8 mouse cellular contexts compared by ENCODE assay signal in genomic region chr9:29961954-29962867, GRCm38 (mm10). TPM values are rescaled to one million over a fixed set of nuclear protein-coding genes. Genes with fewer than 3 reads are reported as not detected.
DNase-seq lines count a peak whose midpoint lies in the region; ATAC-seq lines count a peak whose summit lies in the region.

No protein-coding gene starts in this region.

- H3K36me3 ChIP-seq in heart, embryonic 14.5 days (ENCODE audit: control insufficient read depth, insufficient read depth, low read length), result no peaks in the 10 kb centered on the region
- H3K36me3 ChIP-seq in neural tube, embryonic 12.5 days, result no peaks in the 10 kb centered on the region

- H3K9me3 ChIP-seq in heart, embryonic 14.5 days (ENCODE audit: control insufficient read depth, low read length), result no peaks in the 10 kb centered on the region
- H3K9me3 ChIP-seq in neural tube, embryonic 12.5 days, result no peaks in the 10 kb centered on the region

- intact Hi-C loops in left cerebral cortex, postnatal 14 days (cut with DNase I), result loop anchor here (5.0 to 10.0 kb wide), 2 partner anchors 80 to 297 kb away; no protein-coding TSS in a partner anchor

- no peak overlapping the region for H3K27ac ChIP-seq in heart, embryonic 14.5 days (replicated peaks in 1 of 2; ENCODE audit: control insufficient read depth in 1 of 2, insufficient read depth in 1 of 2, low read depth in 2 of 2, low read length in 2 of 2)
- H3K27ac ChIP-seq in neural tube, embryonic 12.5 days, result no peak overlapping the region

- H3K4me1 ChIP-seq in heart, embryonic 14.5 days (ENCODE audit: control insufficient read depth in 2 of 2, insufficient read depth in 2 of 2, low read length in 2 of 2), result peaks cover 9 to 16% of the 10 kb centered on the region in 2 experiments
- 0 out of 2 replicates have a peak, but pooled peaks cover 12% of the 10 kb centered on the region for H3K4me1 ChIP-seq in neural tube, embryonic 12.5 days

- DNase-seq in left cerebral cortex, adult 18-20 months (ENCODE audit: low spot score in 2 of 2), result peak; percentile 47 to 57
- no peak for DNase-seq in left cerebral cortex, adult 11 months (ENCODE audit: low spot score)
- DNase-seq in cerebellum, postnatal 36 days, result peak; percentile 48 to 57
- DNase-seq in left cerebral cortex, postnatal 14 days (ENCODE audit: low spot score in 2 of 2), result peak; percentile 38 to 56

- peak overlapping the region; percentile 44 to 46 for H3K4me3 ChIP-seq in heart, embryonic 14.5 days (ENCODE audit: control insufficient read depth in 1 of 2, insufficient read depth in 1 of 2, low read depth in 1 of 2, low read length in 2 of 2)
- H3K4me3 ChIP-seq in neural tube, embryonic 12.5 days, result peak overlapping the region; percentile 41

- no peak for ATAC-seq in heart, embryonic 14.5 days (ENCODE audit: insufficient number of reproducible peaks, insufficient read depth, low FRiP score, low read depth)
- peak; percentile 63; the same call in 1 of the 2 replicates for ATAC-seq in neural tube, embryonic 12.5 days (ENCODE audit: low FRiP score, low read depth)
- no peak for ATAC-seq in granulocyte monocyte progenitor cell, adult 5-6 weeks (replicated peaks; ENCODE audit: poor library complexity, severe bottlenecking)
- ATAC-seq in CD4-positive, CD25-positive, alpha-beta regulatory T cell, adult 4 months, result no peak

- peaks cover 22% of the 10 kb centered on the region for H3K27me3 ChIP-seq in heart, embryonic 14.5 days (ENCODE audit: control insufficient read depth, insufficient read depth, low read length)
- H3K27me3 ChIP-seq in neural tube, embryonic 12.5 days (replicated peaks), result peaks cover 10% of the 10 kb centered on the region; the same call in 1 of the 2 replicates

- peak overlapping the region; percentile 92 for H3K4me2 ChIP-seq in heart, embryonic 14.5 days (ENCODE audit: low read length)
- H3K4me2 ChIP-seq in neural tube, embryonic 12.5 days (replicated peaks), result peak overlapping the region; percentile 77

- WGBS in heart, embryonic 14.5 days, result 2% methylated on average over 38 of the region's 38 CpGs
- WGBS in neural tube, embryonic 12.5 days, result 1% methylated on average over 38 of the region's 38 CpGs

- peak overlapping the region; percentile 50 for H3K9ac ChIP-seq in heart, embryonic 14.5 days (ENCODE audit: low read length)
- peak overlapping the region; percentile 49 for H3K9ac ChIP-seq in neural tube, embryonic 12.5 days

RNA-seq across cellular contexts. Expression of gene Ntm, which starts 0.7 kb away (rescaled TPM):
- total RNA-seq in left cerebral cortex, adult 18-20 months (2021), result 100 to 1,000 TPM; 250 to 265 TPM
- 36.8 and 44.4 TPM in 2 replicates for polyA plus RNA-seq in heart, embryonic 14.5 days (2014; fragmentation: Nextera tagmentation; extraction: Ambion mirVana)
- total RNA-seq in left cerebral cortex, postnatal 14 days (2021), result 100 to 1,000 TPM; 351 to 370 TPM
- 68.6 and 73.3 TPM in 2 replicates for polyA plus RNA-seq in neural tube, embryonic 12.5 days (2016; fragmentation: Nextera tagmentation; extraction: Ambion mirVana)
- not detected in 2 replicates for total RNA-seq in granulocyte monocyte progenitor cell, adult 5-6 weeks (2014; fragmentation: Nextera tagmentation)
- not detected in 2 replicates for total RNA-seq in granulocyte monocyte progenitor cell, adult 5-6 weeks (2017)
- polyA plus RNA-seq in CD4-positive, CD25-positive, alpha-beta regulatory T cell, adult 4 months (2017; shearing (Covaris generic)), result not detected

Comparison
In these comparisons a context has a peak if more than half of its experiments do, and no peak if none do; other contexts are left out.
1. RNA of gene Ntm, which starts 0.7 kb away (total RNA-seq): 351 to 370 TPM in left cerebral cortex, postnatal 14 days and 250 to 265 TPM in left cerebral cortex, adult 18-20 months; not detected in granulocyte monocyte progenitor cell, adult 5-6 weeks; every median in the first group is over 100 times any median in the second.